Mouse (Mus musculus) naive thymus-derived CD4-positive, alpha-beta T cell, adult 2 months (primary cell): Measurements from ENCODE around the gene Aldh1l1.

ENCODE experiments used
- DNase-seq: peaks from one replicate; pipeline ENCODE4 v3.0.0-alpha.2; 2011; ENCODE audit warnings: low read depth

Aldh1l1 gene

DNA sequence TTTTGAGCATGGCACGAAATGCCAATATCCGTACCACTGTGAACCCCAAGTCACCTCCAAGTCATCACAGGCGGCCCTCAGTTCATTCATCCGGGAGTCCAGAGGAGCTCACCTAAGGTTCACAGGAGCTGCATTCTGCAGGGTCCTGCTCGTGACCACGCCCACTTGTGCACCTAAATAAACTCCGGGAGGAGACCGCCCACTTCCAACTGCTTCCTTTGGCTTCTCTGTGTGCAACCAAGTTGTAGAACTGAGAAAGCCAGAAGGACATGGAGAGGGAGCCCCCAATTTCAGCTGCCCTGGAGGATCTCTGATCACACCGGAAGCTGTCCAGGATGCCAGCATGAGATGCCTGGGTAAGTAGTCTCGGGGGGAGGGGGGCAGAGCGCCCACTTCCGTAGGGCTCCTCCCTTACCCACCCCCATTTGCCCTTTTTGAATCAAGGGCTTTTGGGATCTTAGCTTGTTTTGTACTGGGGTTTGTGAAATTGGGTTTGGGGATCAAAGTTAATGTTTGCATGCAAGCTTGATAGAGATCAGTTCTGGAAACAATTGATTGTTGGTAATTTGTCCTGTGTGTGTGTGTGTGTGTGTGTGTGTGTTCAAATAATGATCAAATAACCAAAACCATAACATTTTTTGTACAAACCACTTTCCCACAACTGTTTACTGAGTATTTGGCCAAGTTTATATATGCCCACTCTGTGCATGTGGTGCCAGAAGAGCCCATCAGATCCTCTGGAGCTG, at the start of gene Aldh1l1:
Aldh1l1 (plus strand) TSS at position 252 of the 746 bp plus-strand sequence.
- DNase-seq = no peak

GRCm38 (mm10) chr6:90437041-90437440, 49.2 kb upstream of the Aldh1l1 start:
- DNase-seq = no peak

GRCm38 (mm10) chr6:90446883-90447282, 39.3 kb upstream of the Aldh1l1 start:
- DNase-seq = no peak

GRCm38 (mm10) chr6:90450179-90450578, 36.0 kb upstream of the Aldh1l1 start:
- DNase-seq = peak; percentile 15

DNA sequence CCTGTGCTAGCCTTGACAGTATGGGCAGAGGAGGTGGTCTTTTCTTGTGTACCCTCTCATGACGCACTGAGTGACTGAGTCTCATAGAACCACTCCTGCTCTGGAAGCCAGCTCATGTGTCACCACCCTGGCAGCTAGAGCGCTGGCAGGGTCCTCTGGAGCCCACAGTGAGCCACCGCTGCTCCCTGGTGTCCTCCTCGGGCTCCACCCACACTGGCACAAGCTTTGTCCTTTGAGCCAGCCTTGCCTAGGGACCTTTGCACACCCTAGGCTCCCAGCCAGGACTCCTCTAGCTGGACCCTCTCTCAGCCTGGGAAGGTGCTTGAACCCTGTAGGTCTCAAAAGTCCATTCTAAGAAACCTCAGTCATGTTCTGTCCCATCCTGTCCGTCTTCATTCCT, 35.5 kb upstream of the Aldh1l1 start:
- no peak for DNase-seq

DNA sequence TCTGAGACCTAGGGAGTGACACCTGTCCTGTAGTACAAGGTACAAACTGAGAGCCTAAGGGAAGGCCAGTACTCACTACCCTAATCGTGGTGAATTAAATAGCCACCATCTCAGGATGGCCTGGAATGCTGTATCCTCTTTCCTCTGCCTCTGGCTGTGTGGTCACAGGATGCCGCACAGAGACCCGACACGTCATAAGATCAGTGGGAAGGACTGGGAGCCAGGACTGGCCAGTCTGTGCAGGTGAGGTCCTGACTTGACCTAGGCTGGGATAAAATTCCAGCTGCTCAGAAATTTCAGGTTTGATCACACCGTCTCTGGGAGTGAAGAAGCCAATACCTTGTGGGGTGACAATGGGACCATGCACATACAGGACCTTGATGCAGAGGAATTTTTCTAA, 34.7 kb upstream of the Aldh1l1 start:
- no peak for DNase-seq

GRCm38 (mm10) chr6:90452603-90453002, 33.6 kb upstream of the Aldh1l1 start:
- DNase-seq = no peak

GRCm38 (mm10) chr6:90453751-90454150, 32.5 kb upstream of the Aldh1l1 start:
- no peak for DNase-seq

GRCm38 (mm10) chr6:90457421-90457820, 28.8 kb upstream of the Aldh1l1 start:
- no peak for DNase-seq

DNA sequence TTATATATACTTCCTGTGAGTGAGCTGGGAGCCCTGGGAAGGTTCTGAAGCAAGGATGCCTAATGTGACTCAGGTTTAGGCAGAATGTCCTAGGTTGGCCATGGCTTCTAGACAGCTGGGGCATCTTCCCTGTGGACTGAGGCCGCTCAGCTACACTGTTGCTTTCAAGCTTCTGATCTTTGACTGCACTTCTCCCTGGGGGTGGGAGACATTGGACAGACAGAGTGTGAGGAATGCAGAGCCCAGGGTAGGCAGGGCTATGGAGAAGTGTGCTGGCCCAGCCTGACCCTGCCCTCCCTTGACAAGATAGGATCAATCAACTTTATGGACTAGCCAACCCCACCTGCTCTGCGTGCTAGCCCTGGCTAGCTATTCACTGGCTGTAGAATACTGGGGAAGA, 25.0 kb upstream of the Aldh1l1 start:
- DNase-seq = no peak

DNA sequence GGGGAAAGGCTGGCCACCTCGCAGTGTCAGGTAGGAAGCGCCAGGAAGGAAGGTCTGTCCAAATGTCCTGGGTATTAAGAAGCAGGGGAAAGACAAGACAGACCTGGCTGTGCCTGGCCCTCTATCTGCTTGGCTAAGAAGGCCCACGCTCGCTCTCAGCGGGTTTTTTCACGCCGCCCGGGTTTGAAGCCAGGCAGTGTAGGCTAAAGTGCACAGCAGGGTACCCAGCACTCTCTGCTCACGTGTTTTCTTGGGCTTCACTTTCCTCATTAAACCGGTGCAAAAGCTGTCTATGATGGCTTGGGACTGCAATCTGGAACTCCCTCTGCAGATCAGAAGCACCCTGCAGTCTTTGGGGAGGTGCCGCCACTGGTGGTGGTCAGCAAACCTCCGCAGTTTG, 24.5 kb upstream of the Aldh1l1 start:
- DNase-seq = no peak

DNA sequence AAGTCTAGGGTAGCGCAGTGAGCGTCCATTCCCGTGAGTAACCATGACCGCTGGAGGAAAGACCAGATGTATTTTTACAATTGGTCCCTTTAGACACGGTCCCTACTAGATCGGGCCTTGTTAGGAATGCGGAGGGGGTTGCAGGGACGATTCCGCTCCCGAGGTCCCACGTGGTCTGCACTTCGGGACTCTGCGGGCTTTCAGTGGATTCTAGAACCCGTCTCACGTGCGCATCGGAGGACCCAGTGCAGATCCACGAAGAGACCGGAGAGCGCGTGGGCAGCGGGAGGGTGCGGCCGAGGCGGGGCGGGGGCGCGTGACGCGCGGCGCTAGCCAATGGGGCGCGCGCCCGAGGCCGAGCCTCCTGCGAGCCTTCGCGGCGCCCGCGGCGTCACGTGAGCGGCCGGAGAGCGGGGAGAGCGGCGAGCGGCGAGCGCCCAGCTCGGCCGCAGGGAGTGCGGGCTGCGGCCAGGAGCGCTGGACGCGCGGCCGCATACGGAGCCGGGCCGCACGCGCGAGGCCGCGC, 24.0 kb upstream of the Aldh1l1 start, which contains the start of gene Klf15:
Klf15 (plus strand) TSS at position 396 of the 526 bp plus-strand sequence.
- no peak for DNase-seq

DNA sequence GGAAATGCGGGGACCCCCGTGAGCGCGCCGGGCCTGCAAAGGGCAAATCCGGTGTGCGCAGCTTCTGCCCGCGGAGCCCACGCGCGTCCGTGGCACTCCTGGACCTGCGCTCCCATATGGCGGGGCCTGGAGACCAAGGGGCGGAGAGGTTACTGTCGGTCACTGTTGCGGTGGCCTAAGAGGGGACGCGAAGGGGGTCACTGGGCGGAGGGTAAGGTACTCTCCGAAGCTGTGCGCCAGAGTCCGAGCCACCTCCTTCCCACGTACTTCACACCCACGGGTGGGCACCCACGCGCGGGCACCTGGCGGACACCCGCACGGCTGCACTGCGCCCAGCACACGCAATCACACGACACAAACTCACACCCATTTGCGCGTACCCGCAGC, 23.4 kb upstream of the Aldh1l1 start:
- DNase-seq = no peak

GRCm38 (mm10) chr6:90463228-90463862, 22.9 kb upstream of the Aldh1l1 start:
- no peak for DNase-seq

DNA sequence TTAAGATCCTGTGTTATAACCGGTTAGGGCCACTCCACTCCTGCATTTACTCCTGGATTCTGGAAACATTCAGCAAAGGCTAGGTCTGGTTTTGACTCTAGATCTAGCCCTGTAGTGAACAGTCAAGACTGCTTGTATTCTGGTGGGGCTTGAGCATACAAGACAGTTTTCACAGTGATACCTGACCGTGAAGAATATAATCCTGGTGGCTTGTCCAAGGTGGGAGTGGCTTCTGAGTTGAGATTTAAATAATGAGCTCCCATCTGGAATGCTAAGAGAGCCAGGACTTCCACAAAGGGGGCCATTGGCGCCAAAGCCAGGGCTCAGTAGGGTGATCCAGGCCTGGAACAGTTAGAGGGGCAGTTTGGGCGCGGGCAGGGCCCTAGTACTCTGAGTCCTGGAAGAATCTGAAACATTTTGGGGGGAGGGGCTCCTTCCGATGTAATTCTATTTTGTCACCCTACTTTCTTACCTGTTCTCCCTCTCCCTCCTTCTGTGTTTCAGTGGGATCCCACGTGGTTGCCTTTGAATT, 22.3 kb upstream of the Aldh1l1 start:
- DNase-seq = no peak

- DNase-seq = no peak
Observed at GRCm38 (mm10) chr6:90465028-90465640, 21.1 kb upstream of the Aldh1l1 start.

DNA sequence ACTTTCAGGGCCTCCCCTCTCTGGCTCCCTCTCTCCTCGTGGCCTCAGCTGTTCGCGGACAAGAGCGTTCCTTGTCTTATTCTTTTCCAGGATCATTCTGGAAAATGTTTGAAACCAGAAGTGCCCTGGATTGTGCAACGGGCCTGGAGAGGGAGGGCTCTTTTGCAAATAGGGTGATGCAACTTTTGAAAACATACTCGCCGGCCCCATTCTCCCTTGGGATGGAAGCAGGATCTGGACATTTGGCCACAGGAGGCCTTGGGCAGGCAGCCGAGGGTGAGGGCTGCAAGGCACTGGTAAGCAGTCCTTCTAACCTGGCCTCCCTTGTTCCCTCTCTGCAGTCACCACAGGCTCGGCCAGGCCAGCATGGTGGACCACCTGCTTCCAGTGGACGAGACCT, 20.1 kb upstream of the Aldh1l1 start:
- DNase-seq = no peak

- DNase-seq = no peak
Observed at GRCm38 (mm10) chr6:90466847-90467410, 19.3 kb upstream of the Aldh1l1 start.

GRCm38 (mm10) chr6:90468216-90468615, 18.0 kb upstream of the Aldh1l1 start:
- DNase-seq = no peak

DNA sequence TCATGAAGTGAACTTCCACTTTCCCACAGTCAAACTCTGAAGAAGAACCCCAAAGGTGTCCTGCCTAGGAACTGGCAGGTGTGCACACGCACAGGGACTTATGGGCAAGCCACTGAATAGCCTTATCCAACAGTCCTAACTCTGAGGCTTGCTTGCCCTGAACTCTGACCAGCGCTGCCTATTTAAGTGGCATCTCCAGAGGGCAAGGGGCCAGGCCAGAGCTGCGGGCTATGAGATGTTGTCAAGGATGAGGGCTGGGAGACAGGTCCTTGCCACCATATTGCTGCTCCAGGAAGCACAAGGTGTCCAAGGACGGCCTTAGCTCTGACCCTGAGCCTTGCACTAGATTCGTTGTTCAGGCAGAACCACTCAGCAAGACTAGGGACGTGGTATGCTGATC, 17.2 kb upstream of the Aldh1l1 start:
- DNase-seq = no peak

DNA sequence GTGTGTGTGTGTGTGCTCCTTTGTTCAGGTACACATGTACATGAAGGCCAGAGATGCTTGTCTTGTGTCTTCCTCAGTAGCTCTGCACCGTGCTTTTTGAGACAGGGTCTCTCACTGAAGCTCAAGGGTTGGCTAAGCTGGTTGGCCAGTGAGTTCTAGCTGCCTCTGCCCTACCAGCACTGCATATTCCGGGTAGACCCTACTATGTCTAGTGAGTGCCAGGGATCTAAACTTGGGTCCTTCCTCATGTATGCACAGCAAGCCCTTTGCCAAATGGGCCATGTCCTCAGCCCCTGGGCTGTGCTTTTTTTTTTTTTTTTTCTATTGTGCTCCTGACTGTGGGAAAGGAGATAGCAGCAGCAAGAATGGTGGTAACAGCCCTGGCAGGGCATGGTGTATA, 16.0 kb upstream of the Aldh1l1 start:
- DNase-seq = no peak

DNA sequence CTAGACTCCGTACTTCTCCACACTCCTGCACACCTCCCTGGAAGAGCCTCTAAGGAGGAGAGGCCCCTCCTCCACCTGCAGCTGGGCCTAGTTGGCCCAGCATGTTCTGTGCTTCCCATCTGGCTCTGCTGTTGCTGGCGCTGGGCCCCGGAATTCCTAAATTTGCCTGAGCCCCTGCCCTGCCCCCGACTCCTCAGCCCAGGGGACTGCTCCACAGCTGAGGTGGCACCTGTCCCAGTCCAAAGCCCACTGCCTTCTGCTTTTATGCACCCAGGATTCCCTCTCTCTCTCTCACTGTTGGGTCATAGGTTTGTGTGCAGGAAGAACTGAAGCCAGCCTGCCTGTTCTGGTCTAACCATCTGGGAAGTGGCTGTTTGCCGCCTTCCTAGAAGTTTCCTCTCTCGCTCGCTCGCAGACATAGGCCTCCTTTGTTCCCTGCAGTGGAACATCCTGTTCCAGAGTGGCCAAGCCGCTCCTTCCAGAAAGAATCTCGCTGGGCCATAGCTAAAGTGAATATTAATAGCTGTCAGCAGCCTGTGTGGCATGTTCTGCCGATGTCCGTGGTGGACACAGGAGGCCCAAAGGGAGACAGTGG, 15.2 kb upstream of the Aldh1l1 start:
- DNase-seq = no peak
